Mouse (Mus musculus) neural tube, embryonic 14.5 days (tissue): Measurements from ENCODE around the gene Bicd2. TPM values are rescaled to one million over a fixed set of nuclear protein-coding genes. Genes with fewer than 3 reads are reported as not detected.
"Not testable (repeated sequence)": the region's sequence is repeated elsewhere in the genome, so short reads cannot be mapped to it uniquely, and the experiment has no call there.

Experiments
- ATAC-seq: fragments of 200-750 bp; cut with Nextera tagmentation; 2 replicates; pipeline ENCODE4 v1.8.0; 2017; ENCODE audit warnings: low read depth, mild to moderate bottlenecking, moderate TSS enrichment, moderate library complexity
- H3K27ac ChIP-seq: fragments of 300-500 bp; sonication (generic); 2 replicates; pipeline ENCODE4 v1.5.1; 2014; ENCODE audit warnings: low read depth, mild to moderate bottlenecking, control low read depth, low read length, moderate library complexity, mixed read lengths
- H3K27me3 ChIP-seq: fragments of 300-500 bp; sonication (generic); 2 replicates; pipeline ENCODE4 v1.6.1; 2014; ENCODE audit warnings: low read length; ENCODE audit not compliant: control insufficient read depth, insufficient read depth
- H3K36me3 ChIP-seq: fragments of 300-500 bp; sonication (generic); 2 replicates; pipeline ENCODE4 v1.6.1; 2014; ENCODE audit warnings: low read length, mixed read lengths; ENCODE audit not compliant: control insufficient read depth, insufficient read depth
- H3K4me1 ChIP-seq: fragments of 300-500 bp; sonication (generic); 2 replicates; pipeline ENCODE4 v1.6.1; 2014; ENCODE audit warnings: low read length; ENCODE audit not compliant: control insufficient read depth, insufficient read depth
- H3K4me2 ChIP-seq: fragments of 300-500 bp; sonication (generic); 2 replicates; pipeline ENCODE4 v1.6.1; 2014; ENCODE audit warnings: mild to moderate bottlenecking, low read depth, low read length, control low read depth
- H3K4me3 ChIP-seq: fragments of 300-500 bp; sonication (generic); 2 replicates; pipeline ENCODE4 v1.5.1; 2014; ENCODE audit warnings: low read depth, low read length, control low read depth, mixed read lengths
- H3K9ac ChIP-seq: fragments of 300-500 bp; sonication (generic); replicated peaks from 2 replicates; pipeline ENCODE4 v1.6.1; 2014; ENCODE audit warnings: low read depth, mild to moderate bottlenecking, control low read depth, low read length, mixed read lengths
- H3K9me3 ChIP-seq: fragments of 300-500 bp; sonication (generic); 2 replicates; pipeline ENCODE4 v1.6.1; 2016; ENCODE audit warnings: low read length; ENCODE audit not compliant: control insufficient read depth
- WGBS: fragments of 180-500 bp; shearing (Covaris S2); extraction: QIAGEN DNeasy Blood & Tissue Kit; methylation state at CpG from one replicate; pipeline ENCODE4 v1.1.7; 2014; 5-methylcytosine and 5-hydroxymethylcytosine counted together
- polyA plus RNA-seq: library from polyadenylated mRNA; unstranded; fragments of >200 nt; fragmentation: Nextera tagmentation; extraction: Ambion mirVana; gene quantifications from 2 replicates; pipeline ENCODE4 v1.2.1, GENCODE M21; 2014

Bicd2 gene
- polyA plus RNA-seq, 1 experiment from 2014 or later = 27.6 TPM

DNA sequence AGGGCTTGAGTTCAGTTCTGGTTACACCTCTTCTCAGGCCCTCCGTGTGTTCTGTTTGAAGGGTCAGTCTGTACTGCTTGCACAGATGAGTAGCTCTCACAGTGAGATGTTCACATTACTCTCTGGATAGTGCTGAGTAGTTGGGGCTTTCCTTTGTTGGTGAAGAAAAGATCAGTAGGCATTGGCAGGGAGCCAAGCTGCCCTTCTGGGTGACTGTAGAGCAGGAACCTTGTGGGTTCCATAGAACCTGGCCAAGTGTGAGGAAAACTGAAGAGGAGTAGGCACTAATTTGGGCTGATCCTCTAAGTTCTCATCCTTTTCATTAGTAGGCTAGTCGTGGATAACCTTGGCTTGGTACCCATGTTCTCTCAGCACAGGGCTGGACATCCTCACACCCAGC, 21.4 kb downstream of the Bicd2 start:
- no peaks in the 10 kb centered on the region for H3K9me3 ChIP-seq
- H3K27me3 ChIP-seq = no peaks in the 10 kb centered on the region
- H3K27ac ChIP-seq = no peak overlapping the region
- H3K4me3 ChIP-seq = no peak overlapping the region
- no peak overlapping the region for H3K9ac ChIP-seq
- no peak overlapping the region for H3K4me2 ChIP-seq
- no peaks in the 10 kb centered on the region for H3K36me3 ChIP-seq
- H3K4me1 ChIP-seq = 0 out of 2 replicates have a peak, but pooled peaks cover 6% of the 10 kb centered on the region
- WGBS = 76% methylated on average over 2 of the region's 2 CpGs
- ATAC-seq = no peak

DNA sequence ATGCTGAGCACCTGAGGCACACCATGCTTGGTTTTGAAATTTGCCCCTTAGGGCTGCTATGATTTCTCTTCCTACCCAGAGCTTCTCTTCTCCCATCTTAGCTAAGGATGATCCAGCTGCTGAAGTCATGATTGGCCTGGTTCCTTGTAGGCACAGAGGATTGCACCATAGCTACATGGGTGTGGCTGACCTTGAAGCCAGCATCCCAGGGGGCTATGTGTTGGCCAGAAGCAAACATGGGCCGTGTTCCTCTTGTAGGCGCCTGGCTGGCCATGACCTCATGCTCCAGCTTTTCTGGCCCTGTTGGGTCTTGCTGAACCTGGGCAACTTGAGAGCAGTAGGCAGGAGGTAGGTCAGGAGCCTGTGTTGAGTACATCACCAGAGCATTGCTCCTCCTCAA, 23.3 kb downstream of the Bicd2 start:
- ATAC-seq = no peak
- H3K4me3 ChIP-seq = no peak overlapping the region
- no peak overlapping the region for H3K9ac ChIP-seq
- WGBS = 84% methylated on average over 2 of the region's 2 CpGs
- peaks cover 1% of the 10 kb centered on the region; the same call in 1 of the 2 replicates for H3K36me3 ChIP-seq
- H3K4me1 ChIP-seq = 0 out of 2 replicates have a peak, but pooled peaks cover 6% of the 10 kb centered on the region
- H3K4me2 ChIP-seq = no peak overlapping the region
- no peaks in the 10 kb centered on the region for H3K9me3 ChIP-seq
- H3K27ac ChIP-seq = no peak overlapping the region
- H3K27me3 ChIP-seq = no peaks in the 10 kb centered on the region

DNA sequence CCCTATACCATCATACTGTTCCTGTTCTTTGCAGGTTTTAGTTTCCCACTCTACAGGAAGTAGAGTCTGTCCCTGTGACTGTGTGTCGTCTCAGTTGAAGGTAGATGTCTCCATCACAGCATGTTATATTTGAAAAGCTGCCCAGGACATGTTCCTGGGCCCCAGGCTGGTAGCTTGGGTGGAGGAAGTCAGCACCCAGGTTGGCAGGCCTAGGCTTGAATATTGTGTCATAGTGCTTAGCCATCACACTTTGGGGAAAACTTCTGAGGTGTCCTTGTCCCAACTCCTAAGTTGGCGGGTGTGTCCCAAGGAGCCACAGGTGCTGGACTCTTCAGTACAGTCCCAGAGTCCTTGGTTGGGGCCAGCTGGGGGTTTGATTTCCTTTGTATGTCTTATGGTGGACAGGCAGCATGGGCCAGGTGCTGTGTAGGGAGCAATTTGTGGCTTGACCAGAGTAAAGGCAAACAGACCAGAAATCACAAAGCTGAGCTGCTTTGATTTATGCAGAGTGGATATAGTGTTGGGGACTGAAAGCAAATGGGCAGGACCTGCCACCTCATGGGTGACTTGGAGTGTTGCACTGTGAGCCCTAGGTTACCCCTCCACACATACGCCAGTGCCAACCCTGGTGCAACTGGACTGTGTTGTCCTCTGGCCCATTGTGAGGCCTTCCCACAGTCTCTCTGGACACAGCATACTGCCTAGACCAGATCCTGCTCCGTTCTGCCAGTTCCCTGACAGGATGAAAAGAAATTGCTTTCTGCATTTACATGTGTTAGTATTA, 26.5 kb downstream of the Bicd2 start:
- Histone ChIP-seq H3K4me1 (peaks cover 3% of the 10 kb centered on the region; the same call in 1 of the 2 replicates), H3K27ac (no peak overlapping the region), H3K36me3 (peaks cover 13% of the 10 kb centered on the region; the same call in 1 of the 2 replicates), H3K4me3 (no peak overlapping the region), H3K27me3 (no peaks in the 10 kb centered on the region), H3K4me2 (no peak overlapping the region), H3K9me3 (no peaks in the 10 kb centered on the region), H3K9ac (no peak overlapping the region)
- ATAC-seq = no peak
- WGBS = 78% methylated on average over 4 of the region's 4 CpGs

DNA sequence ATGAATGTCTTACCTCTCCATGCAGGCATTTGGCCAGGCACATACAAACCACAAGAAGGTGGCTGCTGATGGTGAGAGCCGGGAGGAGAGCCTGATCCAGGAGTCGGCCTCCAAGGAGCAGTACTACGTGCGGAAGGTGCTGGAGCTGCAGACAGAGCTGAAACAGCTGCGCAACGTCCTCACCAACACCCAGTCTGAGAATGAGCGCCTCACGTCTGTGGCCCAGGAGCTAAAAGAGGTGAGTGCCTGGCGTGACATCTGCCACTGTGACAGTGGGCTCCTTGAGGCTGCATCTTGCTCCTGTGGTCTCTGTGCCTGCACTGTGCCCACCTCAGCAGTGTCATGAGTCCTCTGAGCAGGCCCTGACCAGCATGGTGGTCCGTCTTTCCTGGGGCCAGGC, 28.0 kb downstream of the Bicd2 start:
- H3K9ac ChIP-seq = no peak overlapping the region
- no peak for ATAC-seq
- no peaks in the 10 kb centered on the region for H3K27me3 ChIP-seq
- H3K4me2 ChIP-seq = no peak overlapping the region
- no peak overlapping the region for H3K4me3 ChIP-seq
- peaks cover 13% of the 10 kb centered on the region; the same call in 1 of the 2 replicates for H3K36me3 ChIP-seq
- no peak overlapping the region for H3K27ac ChIP-seq
- H3K9me3 ChIP-seq = no peaks in the 10 kb centered on the region
- H3K4me1 ChIP-seq = peaks cover 3% of the 10 kb centered on the region; the same call in 1 of the 2 replicates
- WGBS = 96% methylated on average over 10 of the region's 10 CpGs

DNA sequence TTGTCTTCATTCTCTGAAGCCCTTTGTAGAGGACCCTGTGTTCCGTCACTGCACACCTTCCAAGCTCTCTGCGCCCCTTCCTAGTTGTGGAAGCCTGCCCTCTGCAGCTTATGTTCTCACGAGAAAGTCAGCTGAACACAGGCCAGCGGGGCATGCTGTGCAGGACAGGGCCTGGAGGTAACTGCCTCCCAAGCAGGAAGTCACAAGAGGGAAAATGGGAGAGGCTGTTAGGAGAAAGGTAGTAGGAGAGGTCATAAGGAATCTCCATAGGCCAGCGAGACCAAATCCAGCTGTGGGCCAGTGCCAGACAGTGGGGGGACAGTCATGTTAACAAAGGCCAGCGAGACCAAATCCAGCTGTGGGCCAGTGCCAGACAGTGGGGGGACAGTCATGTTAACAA, 28.8 kb downstream of the Bicd2 start:
- H3K4me3 ChIP-seq, H3K27me3 ChIP-seq, H3K4me2 ChIP-seq, H3K4me1 ChIP-seq, H3K27ac ChIP-seq, H3K9me3 ChIP-seq, ATAC-seq, H3K9ac ChIP-seq: not testable (repeated sequence)
- H3K36me3 ChIP-seq = peaks cover 13% of the 10 kb centered on the region; the same call in 1 of the 2 replicates
- 90% methylated on average over 6 of the region's 6 CpGs for WGBS

DNA sequence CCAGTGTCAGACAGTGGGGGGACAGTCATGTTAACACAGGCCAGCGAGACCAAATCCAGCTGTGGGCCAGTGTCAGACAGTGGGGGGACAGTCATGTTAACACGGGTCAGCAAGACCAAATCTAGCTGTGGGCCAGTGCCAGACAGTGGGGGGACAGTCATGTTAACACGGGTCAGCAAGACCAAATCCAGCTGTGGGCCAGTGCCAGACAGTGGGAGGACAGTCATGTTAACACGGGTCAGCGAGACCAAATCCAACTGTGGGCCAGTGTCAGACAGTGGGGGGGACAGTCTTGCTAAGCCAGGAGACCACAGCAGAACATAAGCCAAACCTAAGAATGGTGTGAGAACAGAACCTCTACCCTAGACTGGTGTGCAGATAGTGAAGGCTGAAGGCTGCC, 29.5 kb downstream of the Bicd2 start:
- not testable (repeated sequence) for H3K9ac ChIP-seq, H3K27me3 ChIP-seq, H3K9me3 ChIP-seq, H3K4me1 ChIP-seq, H3K4me3 ChIP-seq, H3K4me2 ChIP-seq
- Histone ChIP-seq H3K36me3 (peaks cover 13% of the 10 kb centered on the region), H3K27ac (0 out of 2 replicates have a peak overlapping the region, but pooled peaks have one; percentile 28)
- 82% methylated on average over 5 of the region's 5 CpGs for WGBS
- ATAC-seq = peak; percentile 3; the same call in 1 of the 2 replicates

DNA sequence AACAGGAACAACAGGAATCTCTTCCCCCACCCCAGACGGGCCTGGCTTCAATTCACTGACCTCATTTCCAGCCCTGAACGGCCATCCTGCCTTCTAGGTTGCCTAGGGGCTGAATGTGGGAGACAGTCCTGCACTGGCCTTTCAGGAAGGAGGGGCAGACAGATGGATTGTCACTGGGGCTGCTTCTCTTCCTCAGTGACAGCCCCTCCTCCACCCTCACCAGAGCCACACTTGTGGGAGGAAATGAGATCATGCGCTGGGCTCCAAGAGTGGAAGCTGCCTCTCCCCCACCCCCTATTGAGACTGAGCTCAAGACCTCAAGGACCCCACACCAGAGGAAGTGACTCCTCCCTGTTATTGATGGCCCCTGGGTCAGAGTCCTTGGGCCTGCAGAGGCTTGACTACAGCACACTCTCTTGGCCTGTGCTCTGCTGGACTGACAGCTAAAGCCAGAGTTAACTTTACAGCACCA, 30.1 kb downstream of the Bicd2 start:
- H3K27me3 ChIP-seq = no peaks in the 10 kb centered on the region
- no peak overlapping the region for H3K9ac ChIP-seq
- WGBS = 44% methylated on average over 3 of the region's 3 CpGs
- H3K4me1 ChIP-seq = peaks cover 3% of the 10 kb centered on the region; the same call in 1 of the 2 replicates
- no peaks in the 10 kb centered on the region for H3K9me3 ChIP-seq
- 0 out of 2 replicates have a peak overlapping the region, but pooled peaks have one; percentile 39 for H3K27ac ChIP-seq
- H3K36me3 ChIP-seq = peaks cover 18% of the 10 kb centered on the region
- H3K4me2 ChIP-seq = no peak overlapping the region
- no peak overlapping the region for H3K4me3 ChIP-seq
- ATAC-seq = peak; percentile 52; the same call in 1 of the 2 replicates

DNA sequence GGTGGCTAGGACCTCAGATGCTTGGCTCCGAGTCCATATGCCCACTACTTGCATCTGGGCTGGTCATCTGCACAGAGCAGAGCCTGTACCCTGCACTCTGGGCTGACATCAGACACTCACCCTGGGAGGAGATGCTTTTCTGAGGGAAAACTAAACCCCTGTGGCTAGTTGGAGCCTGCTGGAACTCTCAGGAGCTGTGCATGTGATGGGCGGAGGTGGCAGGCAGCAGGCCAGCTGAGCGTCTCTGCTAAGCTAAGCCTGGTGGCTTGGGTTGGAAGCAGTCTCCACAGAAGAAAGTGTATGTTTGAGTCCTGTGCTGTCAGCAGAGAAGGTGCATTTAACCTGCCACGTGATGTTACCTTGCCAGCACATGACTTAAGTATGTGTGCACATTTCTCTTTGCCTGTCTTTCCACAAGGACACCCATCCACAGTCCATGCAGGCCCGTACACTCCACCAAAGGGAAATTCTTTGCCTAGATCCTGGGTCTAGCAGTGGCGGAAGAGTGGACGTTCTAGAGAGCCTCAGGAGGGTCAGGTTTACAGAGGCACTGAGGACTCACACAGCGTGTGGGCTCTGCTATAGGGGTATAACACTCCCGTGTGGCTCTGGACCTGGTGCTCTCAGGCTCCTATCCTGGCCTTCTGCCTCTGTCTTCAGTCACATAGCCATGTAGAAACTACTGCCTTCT, 31.1 kb downstream of the Bicd2 start:
- ATAC-seq = no peak
- H3K4me3 ChIP-seq = no peak overlapping the region
- H3K27ac ChIP-seq = no peak overlapping the region
- H3K27me3 ChIP-seq = no peaks in the 10 kb centered on the region
- H3K9me3 ChIP-seq = no peaks in the 10 kb centered on the region
- 95% methylated on average over 9 of the region's 9 CpGs for WGBS
- peaks cover 27% of the 10 kb centered on the region for H3K36me3 ChIP-seq
- no peak overlapping the region for H3K9ac ChIP-seq
- H3K4me1 ChIP-seq = peaks cover 3% of the 10 kb centered on the region; the same call in 1 of the 2 replicates
- H3K4me2 ChIP-seq = no peak overlapping the region

DNA sequence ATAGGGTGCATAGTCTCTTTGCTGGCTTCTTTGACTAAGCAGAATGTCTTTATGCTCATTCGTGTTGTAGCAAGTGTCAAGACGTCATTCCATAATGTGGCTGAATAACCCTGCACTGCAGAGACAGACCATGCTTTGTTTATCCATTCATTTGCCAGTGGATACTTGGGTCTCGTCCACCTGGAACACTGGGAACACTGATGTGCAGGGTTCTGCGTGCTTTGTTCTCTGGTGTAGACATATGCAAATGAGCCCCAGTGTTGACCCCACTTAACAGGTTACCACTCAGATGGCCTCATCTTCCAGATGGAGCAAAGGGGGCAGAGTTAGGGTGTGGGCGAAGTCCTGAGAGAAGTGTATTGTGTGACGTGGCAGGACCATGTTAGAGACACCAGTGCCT, 32.9 kb downstream of the Bicd2 start:
- H3K4me3 ChIP-seq = no peak overlapping the region

More for the DNA sequence above, 32.9 kb downstream of the Bicd2 start:
- 52% methylated on average over 6 of the region's 6 CpGs for WGBS
- Histone ChIP-seq H3K9ac (no peak overlapping the region), H3K9me3 (no peaks in the 10 kb centered on the region), H3K4me2 (no peak overlapping the region), H3K27ac (no peak overlapping the region), H3K36me3 (peaks cover 44% of the 10 kb centered on the region), H3K27me3 (no peaks in the 10 kb centered on the region), H3K4me1 (peaks cover 3% of the 10 kb centered on the region; the same call in 1 of the 2 replicates)
- ATAC-seq = no peak
